Mouse (Mus musculus) kidney, embryonic 15.5 days (tissue): Measurements from ENCODE around the gene Rhox3e. TPM values are rescaled to one million over a fixed set of nuclear protein-coding genes. Genes with fewer than 3 reads are reported as not detected.
"Not testable (repeated sequence)": the region's sequence is repeated elsewhere in the genome, so short reads cannot be mapped to it uniquely, and the experiment has no call there.

Experiments used
- ATAC-seq: fragments of 200-750 bp; cut with Nextera tagmentation; replicated peaks from 2 replicates; pipeline ENCODE4 v1.8.0; 2017; ENCODE audit warnings: moderate TSS enrichment; ENCODE audit not compliant: low FRiP score
- H3K27ac ChIP-seq: fragments of 300-500 bp; sonication (generic); 2 replicates; pipeline ENCODE4 v1.5.1; 2015; ENCODE audit warnings: mild to moderate bottlenecking, inconsistent platforms
- H3K27me3 ChIP-seq: fragments of 300-500 bp; sonication (generic); 2 replicates; pipeline ENCODE4 v1.6.1; 2015; ENCODE audit warnings: inconsistent platforms
- H3K36me3 ChIP-seq: fragments of 300-500 bp; sonication (generic); 2 replicates; pipeline ENCODE4 v1.6.1; 2015; ENCODE audit warnings: inconsistent platforms
- H3K4me1 ChIP-seq: fragments of 300-500 bp; sonication (generic); 2 replicates; pipeline ENCODE4 v1.6.1; 2015; ENCODE audit warnings: inconsistent platforms
- H3K4me2 ChIP-seq: fragments of 300-500 bp; sonication (generic); 2 replicates; pipeline ENCODE4 v1.6.1; 2015; ENCODE audit warnings: moderate library complexity, mild to moderate bottlenecking, inconsistent platforms
- H3K4me3 ChIP-seq: fragments of 300-500 bp; sonication (generic); replicated peaks from 2 replicates; pipeline ENCODE4 v1.5.1; 2015; ENCODE audit warnings: mild to moderate bottlenecking, inconsistent platforms
- H3K9ac ChIP-seq: fragments of 300-500 bp; sonication (generic); 2 replicates; pipeline ENCODE4 v1.6.1; 2015; ENCODE audit warnings: mild to moderate bottlenecking, inconsistent platforms
- H3K9me3 ChIP-seq: fragments of 300-500 bp; sonication (generic); replicated peaks from 2 replicates; pipeline ENCODE4 v1.6.1; 2016; ENCODE audit warnings: inconsistent platforms
- WGBS: fragments of 180-500 bp; shearing (Covaris S2); methylation state at CpG from one replicate; pipeline ENCODE4 v1.1.7; 2015; ENCODE audit warnings: mixed read lengths; 5-methylcytosine and 5-hydroxymethylcytosine counted together
- polyA plus RNA-seq: library from polyadenylated mRNA; unstranded; fragments of >200 nt; fragmentation: Nextera tagmentation; extraction: Ambion mirVana; gene quantifications from 2 replicates; pipeline ENCODE4 v1.2.1, GENCODE M21; 2015

Gene Rhox3e
- not detected in 2 replicates for polyA plus RNA-seq

GRCm38 (mm10) chrX:37541719-37542118 lies at the start of gene Rhox3e:
Gene Rhox3e, plus strand, starts transcription at chrX:37542019.
- not testable (repeated sequence) for H3K27ac ChIP-seq, ATAC-seq
- 88% methylated on average over 1 of the region's 4 CpGs for WGBS

GRCm38 (mm10) chrX:37514059-37514458 lies 27.8 kb upstream of the Rhox3e start, which contains the start of gene Rhox4d:
Gene Rhox4d, plus strand, starts transcription at chrX:37514359.
- H3K4me2 ChIP-seq, H3K27me3 ChIP-seq, H3K4me3 ChIP-seq, H3K36me3 ChIP-seq, ATAC-seq, H3K9me3 ChIP-seq, H3K4me1 ChIP-seq, H3K9ac ChIP-seq, H3K27ac ChIP-seq: not testable (repeated sequence)
- 96% methylated on average over 17 of the region's 18 CpGs for WGBS

More at GRCm38 (mm10) chrX:37541719-37542118, at the start of gene Rhox3e:
- H3K9me3 ChIP-seq, H3K36me3 ChIP-seq, H3K4me1 ChIP-seq, H3K4me2 ChIP-seq, H3K4me3 ChIP-seq, H3K27me3 ChIP-seq, H3K9ac ChIP-seq: not testable (repeated sequence)

GRCm38 (mm10) chrX:37530152-37530551 lies 11.7 kb upstream of the Rhox3e start, which contains the start of gene Rhox2e:
Gene Rhox2e, plus strand, starts transcription at chrX:37530452.
- not testable (repeated sequence) for H3K4me3 ChIP-seq, H3K9me3 ChIP-seq, H3K27ac ChIP-seq, H3K4me1 ChIP-seq, H3K4me2 ChIP-seq, H3K36me3 ChIP-seq, H3K9ac ChIP-seq, ATAC-seq, H3K27me3 ChIP-seq
- 93% methylated on average over 2 of the region's 8 CpGs for WGBS

- 94% methylated on average over 10 of the region's 18 CpGs for WGBS
- not testable (repeated sequence) for H3K36me3 ChIP-seq, H3K27ac ChIP-seq, H3K4me2 ChIP-seq, H3K9me3 ChIP-seq, H3K27me3 ChIP-seq, ATAC-seq, H3K9ac ChIP-seq, H3K4me1 ChIP-seq, H3K4me3 ChIP-seq
These were observed 15.3 kb downstream of the Rhox3e start, which contains the start of gene Rhox4e for GRCm38 (mm10) chrX:37557112-37557511. Gene Rhox4e, plus strand, starts transcription at chrX:37557412.

GRCm38 (mm10) chrX:37571105-37571504 lies 29.3 kb downstream of the Rhox3e start, which contains the start of gene Rhox2f:
Gene Rhox2f, plus strand, starts transcription at chrX:37571405.
- not testable (repeated sequence) for H3K36me3 ChIP-seq, H3K4me2 ChIP-seq, H3K4me1 ChIP-seq, H3K27me3 ChIP-seq, H3K27ac ChIP-seq, H3K9me3 ChIP-seq, H3K4me3 ChIP-seq, ATAC-seq, H3K9ac ChIP-seq
- WGBS: 91% methylated on average over 8 of the region's 8 CpGs

- not testable (repeated sequence) for H3K4me3 ChIP-seq, H3K27me3 ChIP-seq, H3K4me1 ChIP-seq, H3K9me3 ChIP-seq, ATAC-seq, H3K36me3 ChIP-seq, H3K9ac ChIP-seq, H3K4me2 ChIP-seq, H3K27ac ChIP-seq
- 45% methylated on average over 2 of the region's 2 CpGs for WGBS
These were observed 30.8 kb downstream of the Rhox3e start for GRCm38 (mm10) chrX:37572638-37573037.

- not testable (repeated sequence) for H3K9ac ChIP-seq, H3K4me2 ChIP-seq, H3K4me1 ChIP-seq, H3K4me3 ChIP-seq, H3K36me3 ChIP-seq, H3K27me3 ChIP-seq, H3K9me3 ChIP-seq, H3K27ac ChIP-seq, ATAC-seq
These were observed 38.9 kb downstream of the Rhox3e start, which contains the start of gene Rhox3f for GRCm38 (mm10) chrX:37580692-37581091. Gene Rhox3f, plus strand, starts transcription at chrX:37580992.

Other genes with a start within 250 kb of the Rhox3e start
- gene Rhox3a2, start 162.0 kb upstream of the Rhox3e start, polyA plus RNA-seq: not detected in 2 replicates
- not detected in 2 replicates for gene Rhox4a2, start 151.2 kb upstream of the Rhox3e start, polyA plus RNA-seq
- not detected in 2 replicates for gene Rhox2b, start 130.0 kb upstream of the Rhox3e start, polyA plus RNA-seq
- not detected in 2 replicates for gene Rhox4b, start 109.5 kb upstream of the Rhox3e start, polyA plus RNA-seq
- gene Rhox2c, start 88.3 kb upstream of the Rhox3e start, polyA plus RNA-seq: not detected in 2 replicates
- gene Rhox3c, start 83.4 kb upstream of the Rhox3e start, polyA plus RNA-seq: not detected in 2 replicates
- not detected in 2 replicates for gene Rhox4c, start 61.7 kb upstream of the Rhox3e start, polyA plus RNA-seq
- gene Rhox2d, start 48.6 kb upstream of the Rhox3e start, polyA plus RNA-seq: not detected in 2 replicates
- gene Rhox4d, start 27.7 kb upstream of the Rhox3e start, polyA plus RNA-seq: not detected in 2 replicates
- not detected in 2 replicates for gene Rhox2e, start 11.6 kb upstream of the Rhox3e start, polyA plus RNA-seq
- not detected in 2 replicates for gene Rhox4e, start 15.4 kb downstream of the Rhox3e start, polyA plus RNA-seq
- gene Rhox2f, start 29.4 kb downstream of the Rhox3e start, polyA plus RNA-seq: not detected in 2 replicates
- not detected in 2 replicates for gene Rhox3f, start 39.0 kb downstream of the Rhox3e start, polyA plus RNA-seq
- not detected in 2 replicates for gene Rhox4f, start 65.7 kb downstream of the Rhox3e start, polyA plus RNA-seq
- gene Rhox3g, start 86.6 kb downstream of the Rhox3e start, polyA plus RNA-seq: not detected in 2 replicates
- not detected in 2 replicates for gene Rhox2g, start 101.5 kb downstream of the Rhox3e start, polyA plus RNA-seq
- gene Rhox4g, start 109.3 kb downstream of the Rhox3e start, polyA plus RNA-seq: not detected in 2 replicates
- not detected in 2 replicates for gene Rhox3h, start 126.7 kb downstream of the Rhox3e start, polyA plus RNA-seq
- gene Rhox2h, start 131.3 kb downstream of the Rhox3e start, polyA plus RNA-seq: not detected in 2 replicates